Mouse (Mus musculus): Measurements from ENCODE around the gene Gm10842. TPM values are rescaled to one million over a fixed set of nuclear protein-coding genes. Genes with fewer than 3 reads are reported as not detected.

The Gm10842 gene
- polyA plus RNA-seq, 2 experiments from 2014 or later: not detected

Other genes starting within 250 kb of the Gm10842 start
- gene Efcab3, start 83.3 kb upstream of the Gm10842 start, polyA plus RNA-seq (2017; shearing (Covaris generic)): not detected
- 10 to 100 TPM; 17.6 to 20.1 TPM for gene Mettl2, start 20.5 kb upstream of the Gm10842 start, polyA plus RNA-seq (2017; shearing (Covaris generic))
- 10 to 100 TPM; 12.6 to 24.4 TPM for gene Tlk2, start 31.9 kb downstream of the Gm10842 start, polyA plus RNA-seq (2017; shearing (Covaris generic))
- not detected for gene Mrc2, start 145.8 kb downstream of the Gm10842 start, polyA plus RNA-seq (2017; shearing (Covaris generic))